Mouse (Mus musculus) right cerebral cortex, postnatal 14 days (tissue): Measurements from ENCODE around the gene Gm20388.
A peak's percentile ranks its signal among the peaks of the same experiment; 100 is the strongest.

Experiments used
- DNase-seq: peaks from one replicate; pipeline ENCODE4 v3.0.0; 2022

Gm20388 gene

DNA sequence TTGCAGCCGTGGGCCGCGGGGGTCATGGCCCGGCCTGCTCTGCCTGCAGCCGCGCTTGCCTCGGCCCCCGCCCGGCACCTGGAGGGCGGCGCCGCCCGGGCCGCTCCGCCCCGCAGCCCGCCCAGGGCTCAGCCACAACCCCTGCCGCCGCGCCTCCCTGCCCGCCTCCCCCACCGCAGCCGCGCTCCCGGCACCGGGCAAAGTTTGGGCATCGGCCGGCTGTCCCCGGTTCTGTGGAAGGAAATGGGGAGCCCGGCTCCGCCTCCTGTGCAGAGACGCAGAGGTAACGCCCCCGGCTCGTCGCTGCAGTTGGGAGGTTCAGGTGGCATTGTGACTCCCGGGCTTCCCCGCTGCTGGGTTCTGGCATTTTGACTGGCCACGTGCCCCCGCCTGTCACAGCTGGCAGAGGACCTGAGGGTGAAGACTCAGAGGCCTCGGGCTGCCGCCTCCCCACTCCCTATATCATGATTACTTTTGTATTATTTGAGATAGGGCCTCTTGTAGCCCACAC lies 723.7 kb downstream of the Gm20388 start:
- DNase-seq, result peak; percentile 25

DNA sequence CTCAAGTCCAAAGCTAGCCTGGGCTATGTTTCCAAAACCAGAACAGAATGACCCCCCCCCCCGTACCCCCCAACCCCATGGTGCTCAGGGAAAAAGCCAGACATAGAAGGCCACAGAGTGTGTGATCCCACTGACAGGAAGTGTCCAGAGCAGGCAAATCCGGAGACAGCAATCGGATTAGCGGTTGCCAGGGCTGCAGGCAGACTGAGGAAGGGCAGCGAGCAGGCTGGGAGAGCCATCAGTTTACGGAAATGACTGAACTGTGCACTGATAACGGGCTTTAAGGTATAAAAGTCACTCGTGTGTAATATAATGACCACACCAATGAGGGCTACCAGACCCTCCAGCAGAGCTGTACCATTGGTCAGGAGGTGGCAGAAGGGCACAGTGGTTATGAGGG lies 730.6 kb downstream of the Gm20388 start:
- no peak for DNase-seq

DNA sequence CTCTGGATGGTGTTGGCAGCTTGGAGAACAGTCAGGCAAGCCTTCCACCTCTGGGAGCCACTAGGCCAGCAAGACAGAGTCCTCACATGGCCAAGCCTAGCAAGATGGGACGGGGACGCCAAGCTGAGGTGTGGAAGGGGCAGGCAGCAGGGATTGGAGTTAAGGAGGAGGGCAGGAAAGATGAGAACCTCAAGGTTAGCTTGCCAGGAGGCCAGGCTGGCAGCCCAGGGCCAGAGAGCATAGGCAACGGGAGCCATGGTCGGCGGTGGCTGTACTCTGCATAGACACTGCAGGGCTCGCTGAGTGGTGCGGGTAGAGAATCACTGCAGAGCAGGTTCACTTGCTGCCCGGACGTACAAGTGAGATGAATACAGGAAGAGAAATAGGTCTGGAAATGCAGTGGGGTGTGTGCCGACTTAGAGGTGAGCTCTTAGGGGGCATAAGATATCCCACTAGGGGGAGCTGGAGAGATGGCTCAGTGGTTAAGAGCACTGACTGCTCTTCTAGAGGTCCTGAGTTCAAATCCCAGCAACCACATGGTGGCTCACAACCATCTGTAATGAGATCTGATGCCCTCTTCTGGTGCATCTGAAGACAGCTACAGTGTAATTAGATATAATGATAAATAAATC lies 731.5 kb downstream of the Gm20388 start:
- DNase-seq, result no peak

DNA sequence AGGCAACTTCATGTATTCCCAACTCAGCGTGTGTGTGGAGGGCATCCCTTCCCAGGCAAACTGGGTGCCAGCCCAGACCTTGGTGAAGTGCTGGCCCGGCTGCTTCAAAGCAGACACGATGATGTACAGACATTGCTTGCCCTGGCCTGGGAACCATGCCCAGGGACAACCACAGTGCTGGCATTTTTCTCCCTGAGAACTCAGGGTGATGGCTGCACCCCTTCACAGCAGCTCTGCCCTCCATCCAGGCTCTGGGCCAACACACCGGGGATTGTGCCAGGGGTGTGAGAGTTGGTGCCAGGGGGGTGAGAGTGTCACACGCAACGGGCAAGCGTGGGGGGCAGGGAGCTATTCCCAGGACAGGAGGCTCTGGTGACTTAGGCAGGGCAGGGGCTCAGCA lies 734.0 kb downstream of the Gm20388 start:
- peak; percentile 65 for DNase-seq

DNA sequence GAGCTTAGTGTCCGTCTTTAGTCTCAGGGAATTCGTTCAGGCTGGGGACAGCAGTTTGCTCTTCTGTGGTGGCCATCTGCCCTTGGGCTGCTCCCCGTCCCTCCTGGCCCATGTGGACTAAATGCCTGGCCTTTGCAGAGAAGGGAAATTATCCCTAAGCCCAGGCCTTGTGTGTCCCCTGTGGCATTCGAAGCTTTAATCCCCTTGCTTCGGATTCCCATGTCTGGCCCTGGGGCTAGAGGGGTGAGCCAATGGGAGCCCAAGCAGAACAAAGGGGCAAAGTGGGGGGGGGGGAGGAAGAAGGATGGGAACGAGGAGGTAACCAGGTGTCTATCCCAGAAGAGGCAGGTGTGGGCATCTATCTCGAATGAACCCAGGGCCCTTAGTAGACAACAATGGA lies 736.9 kb downstream of the Gm20388 start, which contains the start of gene 1190005I06Rik:
Gene 1190005I06Rik, minus strand, starts transcription at position 101 of the 400 bp plus-strand sequence.
- no peak for DNase-seq

DNA sequence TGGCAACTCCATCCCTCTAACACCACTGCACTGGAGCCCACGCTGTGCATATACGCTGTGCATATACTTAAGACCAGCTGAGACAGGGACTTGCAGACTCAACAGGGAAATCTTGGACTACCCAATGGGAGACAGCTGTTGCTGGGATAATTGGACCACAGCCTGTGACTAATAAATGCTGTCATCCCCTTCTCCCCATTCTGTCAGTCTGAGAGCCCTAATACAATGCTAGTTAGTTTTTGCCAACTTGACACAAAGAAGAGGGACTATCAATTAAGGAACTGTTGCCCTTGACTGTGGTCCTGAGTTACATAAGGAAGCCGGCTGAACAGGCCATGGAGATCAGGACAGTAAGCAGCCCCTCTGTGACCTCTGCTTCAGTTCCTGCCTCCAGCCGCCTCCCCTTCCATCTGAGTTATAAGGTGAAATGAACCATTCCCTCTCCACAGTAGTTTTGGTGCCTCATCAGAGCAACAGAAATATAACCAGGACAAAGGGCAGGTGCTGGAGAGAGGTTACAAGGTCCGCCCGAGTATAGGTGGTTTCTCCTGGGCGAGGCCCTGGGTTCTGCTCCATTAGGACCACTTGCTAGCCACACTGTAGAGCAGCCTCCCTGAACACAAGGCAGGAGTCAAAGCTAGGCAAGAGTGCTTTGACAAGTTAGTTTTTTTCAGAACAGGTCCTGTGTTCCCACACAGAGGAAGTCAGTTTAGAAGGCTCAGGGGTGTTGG lies 745.8 kb downstream of the Gm20388 start:
- no peak for DNase-seq

DNA sequence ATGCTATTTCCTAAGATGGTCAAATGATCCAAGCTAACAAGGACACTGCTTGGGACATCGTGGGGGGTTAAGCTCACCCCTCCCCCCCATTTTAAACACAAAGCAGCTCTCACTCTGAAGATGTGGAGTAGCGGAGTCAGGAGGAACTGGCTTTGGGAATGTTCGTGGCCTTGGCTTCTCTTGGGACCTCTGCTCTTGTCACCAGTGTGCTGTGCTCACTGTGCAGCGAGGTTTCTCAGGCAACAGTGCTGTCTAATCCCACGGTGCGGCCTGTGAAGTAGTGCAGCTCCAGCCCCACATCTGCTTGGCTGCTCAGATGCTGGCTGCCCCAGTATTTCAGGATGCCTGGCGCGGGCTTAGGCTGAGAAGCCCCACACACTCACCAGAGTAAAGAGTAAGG lies 746.8 kb downstream of the Gm20388 start:
- no peak for DNase-seq

DNA sequence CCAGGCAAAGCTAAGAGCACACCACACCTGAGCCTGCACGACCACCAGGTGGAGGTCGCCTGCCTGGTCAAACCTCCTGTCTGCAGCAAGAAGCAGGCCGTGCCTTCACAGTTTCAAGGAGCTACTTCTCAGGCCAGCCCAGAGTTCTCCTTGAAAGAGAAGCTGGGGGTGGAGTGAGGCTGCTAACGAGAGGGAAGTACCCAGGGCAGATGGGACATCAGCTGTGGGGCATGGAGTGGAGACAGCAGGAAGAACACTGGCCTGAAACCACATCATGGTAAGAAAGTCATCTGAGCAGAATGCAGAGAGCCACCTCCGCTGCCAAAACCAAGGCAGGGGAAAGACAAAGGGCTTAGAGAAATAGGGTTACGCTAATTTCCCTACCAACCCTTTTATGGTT lies 753.9 kb downstream of the Gm20388 start:
- no peak for DNase-seq

DNA sequence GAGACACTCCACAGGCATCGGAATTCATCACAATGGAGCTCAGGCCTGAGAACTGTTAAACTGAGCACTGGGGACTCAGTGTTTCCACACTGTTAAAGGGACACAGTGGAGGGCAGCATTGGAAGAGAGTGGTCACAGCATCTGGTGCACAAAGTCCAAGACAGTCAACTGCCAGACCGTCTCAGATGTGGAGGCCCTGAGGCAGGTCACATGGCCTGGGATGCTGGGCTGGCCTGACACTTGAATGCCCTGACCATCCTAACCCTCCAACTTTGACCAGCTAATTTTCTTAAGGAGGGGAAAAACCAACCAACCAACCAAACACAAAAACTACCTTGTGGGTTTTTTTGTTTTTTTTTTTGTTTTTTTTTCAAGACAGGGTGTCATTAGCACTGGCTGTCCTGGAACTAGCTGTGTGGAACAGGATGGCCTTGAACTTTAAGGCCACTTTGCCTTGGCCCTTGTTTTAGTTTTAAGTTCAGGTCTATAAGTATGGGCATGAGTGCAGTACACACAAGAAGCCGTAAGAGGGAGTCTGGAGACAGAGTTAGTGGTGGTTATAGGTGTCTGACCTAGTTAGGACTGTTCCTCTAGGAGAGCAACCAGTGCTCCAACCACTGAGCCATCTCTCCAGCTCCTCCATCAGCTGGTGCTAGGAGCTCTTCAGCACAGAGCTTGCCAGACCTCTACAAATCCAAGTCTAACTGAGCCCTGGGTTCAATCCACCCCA lies 755.2 kb downstream of the Gm20388 start:
- DNase-seq, result no peak

DNA sequence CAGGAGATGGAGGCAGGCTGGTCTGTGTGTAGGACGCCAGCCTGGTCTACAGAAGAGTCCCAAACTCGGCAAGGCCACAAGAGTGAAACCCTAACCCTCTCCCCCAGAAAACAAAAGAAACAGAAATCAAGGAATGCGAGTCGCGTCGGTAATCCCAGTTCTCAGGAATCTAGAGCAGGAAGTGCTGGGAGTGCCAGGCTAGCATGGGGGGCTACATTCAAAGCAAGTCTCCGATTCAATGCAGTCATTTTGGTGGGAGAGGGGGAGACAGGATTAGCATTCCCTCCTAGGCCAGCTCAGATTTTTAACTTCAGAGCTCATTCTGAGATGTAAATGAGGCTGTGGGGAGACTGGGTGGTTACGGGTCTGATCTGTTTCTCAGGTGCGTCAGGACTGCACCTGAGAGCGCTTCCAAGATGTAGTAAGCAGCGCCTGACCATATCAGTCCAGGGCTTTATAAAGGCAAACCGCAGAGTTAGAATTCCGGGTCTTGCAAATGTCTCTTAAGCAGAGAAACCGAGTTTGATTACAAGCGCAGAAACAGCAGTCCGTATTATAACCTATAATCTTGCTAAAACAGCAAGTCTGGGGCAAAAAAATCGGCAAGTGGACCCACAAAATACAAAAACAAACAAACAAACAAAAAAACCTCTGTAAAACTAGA lies 756.3 kb downstream of the Gm20388 start:
- DNase-seq, result no peak

DNA sequence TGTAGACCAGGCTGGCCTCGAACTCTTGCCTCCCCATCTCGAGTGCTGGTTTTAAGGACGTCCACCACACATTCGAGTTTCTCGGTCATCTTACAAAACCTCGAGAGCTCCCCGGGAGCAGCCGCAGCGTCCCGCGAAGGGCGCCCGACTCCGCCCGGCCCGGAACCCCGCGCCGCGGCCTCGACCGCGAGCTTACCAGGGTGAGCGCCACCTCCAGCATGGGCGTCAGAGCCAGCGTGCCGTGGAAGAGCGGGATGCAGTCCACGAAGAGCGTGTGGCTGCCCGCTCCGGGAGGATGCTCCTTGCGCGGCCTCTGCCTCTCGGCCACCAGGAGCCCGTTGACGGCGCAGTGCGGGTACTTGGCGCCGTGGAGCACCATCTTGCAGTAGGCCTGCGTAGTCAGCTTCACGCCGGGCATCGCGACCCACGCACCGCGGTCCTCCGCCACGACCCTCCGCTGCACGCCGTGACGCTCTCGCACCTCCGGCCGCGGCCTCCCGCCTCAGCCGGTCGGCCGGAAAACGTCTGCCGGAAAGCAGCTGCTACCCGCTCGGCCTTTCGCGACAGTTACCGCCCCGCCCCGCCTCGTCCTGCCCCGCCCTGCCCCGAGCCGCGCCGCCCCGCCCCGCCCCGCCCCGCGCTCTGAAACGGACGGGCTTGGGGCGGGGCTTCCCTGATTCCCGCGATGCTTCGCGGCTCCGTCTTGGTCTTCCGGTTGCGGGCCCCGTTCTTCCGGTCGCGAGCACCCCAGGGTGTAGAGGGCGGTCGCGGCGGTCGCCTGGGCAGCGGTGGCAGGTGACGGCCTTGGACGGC lies 757.1 kb downstream of the Gm20388 start, which contains the start of the genes Gm27021 and Cox4i1:
Gene Gm27021, minus strand, starts transcription at position 519 of the 813 bp plus-strand sequence.
Gene Cox4i1, plus strand, starts transcription at position 662 of the 813 bp plus-strand sequence.
- DNase-seq, result peak; percentile 95

DNA sequence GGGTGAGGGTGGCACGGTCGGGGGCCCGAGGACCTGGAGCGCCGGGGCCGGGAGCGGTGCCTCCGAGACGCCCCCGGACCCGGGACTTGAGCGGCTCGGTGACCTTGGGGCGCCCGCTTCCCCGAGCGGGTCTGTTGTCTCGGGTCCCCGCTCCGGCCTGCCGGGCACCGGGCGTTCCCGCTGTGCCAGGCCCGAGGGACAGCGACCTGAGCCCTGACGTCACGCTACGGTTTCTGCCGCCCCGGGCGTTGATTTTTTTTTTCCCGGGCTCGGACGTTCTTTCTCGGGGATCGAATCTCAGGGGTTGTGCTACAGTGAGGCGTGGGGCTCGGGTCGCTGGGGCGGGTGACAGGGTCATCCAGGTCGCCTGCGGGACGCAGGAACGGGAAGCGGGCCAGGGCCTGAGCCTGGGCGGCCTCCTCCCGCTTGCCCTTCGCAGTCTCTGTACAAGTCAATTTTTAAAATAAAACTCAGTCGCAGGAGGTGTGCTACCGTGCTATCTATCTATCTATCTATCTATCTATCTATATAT lies 757.8 kb downstream of the Gm20388 start, which contains the start of gene Emc8:
Gene Emc8, minus strand, starts transcription at position 200 of the 532 bp plus-strand sequence.
- peak; percentile 52 for DNase-seq

DNA sequence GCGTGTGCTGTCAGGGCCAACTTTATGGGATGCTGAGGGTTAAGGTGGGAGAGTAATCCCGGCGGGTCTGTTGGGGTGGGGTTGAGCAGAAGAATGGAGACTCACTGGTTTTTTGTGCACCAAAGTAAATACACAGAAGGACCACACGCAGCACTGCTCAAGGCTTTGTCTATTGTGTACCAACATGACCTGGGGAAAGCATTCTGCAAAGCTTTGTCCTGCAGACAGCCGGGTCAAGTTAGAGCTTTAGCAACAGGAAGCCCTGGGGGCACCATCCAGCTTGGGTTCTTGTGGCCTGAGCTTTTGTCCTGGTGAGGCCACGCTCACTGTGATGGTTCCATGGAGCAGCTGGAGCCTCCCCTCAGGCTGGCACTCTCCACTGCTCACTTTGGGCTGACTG lies 761.1 kb downstream of the Gm20388 start:
- no peak for DNase-seq

DNA sequence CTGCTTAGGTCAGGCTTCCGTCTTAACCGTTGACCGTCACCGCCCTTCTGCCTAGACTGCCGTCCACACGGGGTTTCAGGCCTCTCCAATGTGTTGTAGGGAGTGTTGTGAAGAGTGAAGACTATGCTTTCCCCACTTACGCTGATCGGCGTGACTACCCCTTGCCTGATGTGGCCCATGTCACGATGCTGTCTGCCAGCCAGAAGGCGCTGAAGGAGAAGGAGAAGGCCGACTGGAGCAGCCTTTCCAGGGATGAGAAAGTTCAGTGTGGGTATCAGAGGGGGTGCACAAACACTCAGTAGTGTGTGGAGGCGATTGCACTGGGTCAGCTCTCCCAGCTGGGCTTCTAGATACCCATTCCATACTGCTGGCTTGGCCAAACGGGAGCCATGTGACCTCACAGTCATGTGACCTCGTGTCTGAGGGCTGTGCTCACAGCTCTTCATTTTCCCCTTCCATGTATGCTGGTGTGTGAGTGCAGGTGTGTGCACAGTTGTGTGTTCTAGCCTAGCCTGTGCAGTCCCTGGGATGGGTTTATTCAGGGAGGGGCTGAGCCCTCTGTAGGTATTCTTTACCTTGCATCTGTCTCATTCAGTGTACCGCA lies 762.1 kb downstream of the Gm20388 start:
- no peak for DNase-seq

DNA sequence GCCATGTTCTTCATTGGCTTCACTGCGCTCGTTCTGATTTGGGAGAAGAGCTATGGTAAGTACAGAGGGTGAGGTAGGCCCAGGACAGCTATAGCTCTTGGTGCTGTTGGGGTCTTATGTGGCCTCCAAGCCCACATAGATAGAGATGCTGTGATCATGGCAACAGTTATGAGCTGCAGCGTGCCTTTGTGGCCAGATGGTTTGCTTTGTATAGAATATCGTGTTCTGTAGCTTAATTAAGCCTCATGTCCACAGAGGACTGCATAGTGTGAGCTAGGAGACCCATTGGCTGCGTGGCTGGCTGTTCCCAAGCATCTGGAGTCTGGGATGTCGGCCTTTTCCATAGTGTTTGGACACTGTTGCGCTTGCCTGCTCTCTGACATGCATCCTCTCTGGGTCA lies 762.7 kb downstream of the Gm20388 start:
- DNase-seq, result no peak

DNA sequence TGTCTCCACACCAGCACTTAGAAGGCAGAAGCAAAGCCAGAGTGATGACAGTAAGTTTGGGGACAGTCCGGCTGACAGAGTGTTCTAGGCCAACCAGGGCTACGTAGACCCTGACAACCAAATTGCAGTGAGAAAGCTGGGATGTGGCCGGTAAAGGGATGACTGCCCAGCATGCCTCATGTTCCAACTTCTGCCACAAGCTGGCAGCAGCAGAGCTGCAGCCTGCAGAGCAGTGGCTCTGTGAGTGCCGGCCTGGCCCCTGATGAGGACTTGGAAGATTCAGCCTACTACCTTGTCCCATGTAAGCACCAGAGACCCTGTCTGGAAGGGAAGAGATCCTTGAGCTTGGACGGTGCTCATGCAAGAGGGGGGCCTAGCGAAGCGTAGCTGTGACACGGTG lies 765.1 kb downstream of the Gm20388 start:
- no peak for DNase-seq

DNA sequence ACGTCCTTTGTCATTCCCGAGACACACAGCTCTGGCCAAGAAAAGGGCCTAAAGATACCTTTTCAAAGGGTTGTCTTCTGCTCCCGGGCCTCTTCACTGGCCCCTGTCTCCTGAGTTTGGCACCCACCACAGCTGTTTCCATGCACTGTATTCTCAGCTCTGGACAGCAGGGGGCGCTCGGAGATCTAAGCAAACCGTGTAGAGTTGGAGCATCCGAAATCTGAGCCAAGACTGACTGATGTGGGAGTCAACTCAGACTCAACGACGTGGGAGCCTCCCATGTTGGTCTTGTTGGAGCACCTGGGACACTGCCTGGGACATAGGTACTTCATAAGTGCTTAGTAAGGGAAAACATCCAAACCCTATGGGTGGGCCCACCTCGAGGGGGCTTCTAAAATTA lies 767.8 kb downstream of the Gm20388 start:
- peak; percentile 89 for DNase-seq

DNA sequence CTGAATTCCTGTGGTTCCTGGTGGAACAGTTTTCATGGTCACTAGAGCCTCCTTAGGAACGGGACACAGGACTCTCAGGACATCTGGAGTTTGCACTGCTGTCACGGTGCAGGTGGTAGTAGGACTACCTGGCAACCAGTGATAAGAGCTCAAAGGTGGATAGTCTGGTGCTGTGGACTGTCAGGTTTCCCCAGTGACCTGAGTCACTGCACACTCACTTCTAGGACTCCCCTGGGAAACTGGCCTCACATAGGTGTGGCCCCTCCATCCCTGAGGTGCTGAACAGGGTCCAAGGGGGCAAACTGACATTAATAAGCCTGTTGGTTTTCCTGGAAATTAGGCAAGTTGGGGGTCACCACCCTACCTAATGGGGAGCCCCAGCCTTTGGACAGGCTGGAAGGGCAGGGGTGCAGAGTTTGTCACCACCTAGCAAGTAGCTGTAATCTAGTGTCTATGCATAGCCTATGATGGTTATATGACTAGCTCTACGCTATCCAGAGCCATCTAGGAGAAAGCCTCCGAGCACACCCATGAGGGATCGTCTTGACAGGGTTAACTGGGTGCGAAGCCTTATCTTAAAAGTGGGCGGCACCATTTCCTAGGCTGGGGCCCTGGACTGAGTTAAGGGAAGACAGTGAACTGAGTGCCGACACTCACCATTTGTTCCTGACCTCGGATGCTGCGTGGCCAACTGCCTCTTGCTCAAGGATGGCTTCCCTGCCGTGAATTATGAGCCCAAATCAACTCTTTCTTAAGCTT lies 769.2 kb downstream of the Gm20388 start:
- DNase-seq, result no peak

DNA sequence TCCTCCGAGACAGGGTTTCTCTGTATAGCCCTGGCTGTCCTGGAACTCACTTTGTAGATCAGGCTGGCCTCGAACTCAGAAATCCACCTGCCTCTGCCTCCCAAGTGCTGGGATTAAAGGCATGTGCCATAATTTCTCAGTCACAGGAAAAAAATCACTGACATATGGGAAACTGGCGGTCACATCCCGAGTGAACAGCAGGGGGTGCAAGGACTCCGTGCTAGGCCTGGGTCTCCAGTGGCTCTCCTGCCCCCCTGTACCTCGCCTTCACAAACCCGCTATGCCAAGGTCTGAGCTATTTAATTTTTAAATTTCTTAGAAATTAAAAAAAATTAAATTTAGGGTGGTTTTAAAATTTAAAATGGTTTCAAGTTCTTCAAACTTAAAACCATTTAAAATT lies 769.8 kb downstream of the Gm20388 start:
- DNase-seq, result peak; percentile 65

DNA sequence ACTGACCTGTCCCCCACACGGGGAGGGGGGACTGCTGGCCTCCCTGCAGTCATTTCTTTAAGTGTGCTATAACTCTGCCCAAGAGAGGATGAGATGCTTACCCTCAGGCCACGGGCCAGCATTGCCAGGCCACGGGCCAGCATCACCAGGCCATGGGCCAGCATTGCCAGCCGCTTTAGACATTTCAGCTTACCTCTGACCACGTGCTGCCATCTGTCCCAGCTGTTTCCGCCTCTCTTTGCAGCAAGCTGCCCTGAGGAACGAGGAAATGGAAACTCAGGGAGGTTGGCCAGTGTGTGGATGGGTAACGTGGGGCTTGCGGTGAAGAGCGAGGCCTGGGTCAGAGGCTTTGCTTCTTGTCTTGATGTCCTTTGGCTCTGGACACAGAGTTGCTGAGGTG lies 770.5 kb downstream of the Gm20388 start:
- no peak for DNase-seq
